In the genomic region with DNA sequence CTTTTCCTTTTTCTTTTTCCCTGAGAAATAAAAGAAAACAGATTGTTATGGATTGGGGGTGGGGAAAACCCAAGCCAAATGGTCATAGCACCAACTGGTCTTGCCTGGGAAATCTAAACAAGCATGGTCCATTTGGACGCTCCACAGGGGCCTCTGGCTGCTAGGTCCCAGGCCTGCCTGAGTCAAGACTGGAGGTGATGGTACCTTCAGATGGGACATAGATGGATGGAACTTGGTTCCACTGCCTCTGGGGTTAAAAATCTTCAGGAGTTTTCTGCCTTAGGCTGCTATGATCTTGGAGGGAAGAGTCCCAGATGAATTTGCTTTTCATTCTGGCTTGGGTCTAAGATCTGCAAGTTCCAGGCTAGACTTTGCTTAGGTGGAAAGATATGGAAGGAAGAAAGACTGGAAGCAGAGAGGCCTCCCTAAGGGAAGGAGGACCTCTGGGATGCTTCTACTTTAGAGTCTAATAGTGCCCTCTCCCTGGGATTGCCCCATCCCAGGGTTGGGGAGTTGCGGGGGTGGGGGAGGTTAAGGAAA, we compare ENCODE assay signal across 12 mouse cellular contexts. TPM values are rescaled to one million over a fixed set of nuclear protein-coding genes. Genes with fewer than 3 reads are reported as not detected.
A peak's percentile ranks its signal among the peaks of the same experiment; 100 is the strongest.
DNase-seq lines count a peak whose midpoint lies in the region; ATAC-seq and TF ChIP-seq lines count a peak whose summit lies in the region.
"Had no signal": no experiment of that assay in that cellular context is flagged by ENCODE, and none has a peak within 500 bp of the region (broad histone marks: within the 10 kb centered on the region; RNA-seq: fewer than 3 reads in every experiment).

No protein-coding gene starts in this region.

- H3K9me3 ChIP-seq in lung, embryonic 15.5 days: no peaks in the 10 kb centered on the region
- H3K9me3 ChIP-seq in hindbrain, embryonic 13.5 days: no peaks in the 10 kb centered on the region
- no peaks in the 10 kb centered on the region for H3K9me3 ChIP-seq in kidney, embryonic 15.5 days (replicated peaks)
- H3K9me3 ChIP-seq in stomach, embryonic 14.5 days (ENCODE audit: control insufficient read depth, low read depth, low read length): no peaks in the 10 kb centered on the region

- peak overlapping the region; percentile 18 for H3K4me3 ChIP-seq in lung, embryonic 15.5 days
- peak overlapping the region; percentile 57 for H3K4me3 ChIP-seq in hindbrain, embryonic 13.5 days
- H3K4me3 ChIP-seq in kidney, embryonic 15.5 days (replicated peaks): 0 out of 2 replicates have a peak overlapping the region, but pooled peaks have one; percentile 7
- peak overlapping the region; percentile 35; the same call in 1 of the 2 replicates for H3K4me3 ChIP-seq in stomach, embryonic 14.5 days (ENCODE audit: low read depth, low read length)
- no peak overlapping the region for H3K4me3 ChIP-seq in cerebellum, adult 2 months (replicated peaks; ENCODE audit: insufficient read depth, low read depth, low read length)

- H3K36me3 ChIP-seq in lung, embryonic 15.5 days: no peaks in the 10 kb centered on the region
- H3K36me3 ChIP-seq in hindbrain, embryonic 13.5 days: peaks cover 13% of the 10 kb centered on the region
- H3K36me3 ChIP-seq in kidney, embryonic 15.5 days: peaks cover 31% of the 10 kb centered on the region
- H3K36me3 ChIP-seq in stomach, embryonic 14.5 days (ENCODE audit: control insufficient read depth, insufficient read depth, low read length): peaks cover 8% of the 10 kb centered on the region; the same call in 1 of the 2 replicates

- no peak for TF ChIP-seq CTCF in cerebellum, adult 2 months (IDR thresholded peaks at IDR 0.05; ENCODE audit: borderline replicate concordance, insufficient read depth, low read depth, low read length)

- TF ChIP-seq POLR2A in cerebellum, adult 2 months (IDR thresholded peaks at IDR 0.05; ENCODE audit: borderline replicate concordance, insufficient read depth, low read length): no peak

- H3K27me3 ChIP-seq in lung, embryonic 15.5 days: peaks cover 70% of the 10 kb centered on the region
- peaks cover 69% of the 10 kb centered on the region for H3K27me3 ChIP-seq in hindbrain, embryonic 13.5 days
- H3K27me3 ChIP-seq in kidney, embryonic 15.5 days: no peaks in the 10 kb centered on the region
- H3K27me3 ChIP-seq in stomach, embryonic 14.5 days (ENCODE audit: control insufficient read depth, insufficient read depth, low read length): 0 out of 2 replicates have a peak, but pooled peaks cover 3% of the 10 kb centered on the region
- peaks cover 12% of the 10 kb centered on the region; the same call in 1 of the 2 replicates for H3K27me3 ChIP-seq in cerebellum, adult 2 months (ENCODE audit: control insufficient read depth, insufficient read depth, low read length)

- no peak for DNase-seq in lung, postnatal 14 days
- no peak for DNase-seq in cerebellum, adult 2 months
- no peak for DNase-seq in left cerebral cortex, adult 8-10 months (ENCODE audit: low spot score in 2 of 2)
- DNase-seq in right cerebral cortex, postnatal 4 days: no peak

- peak overlapping the region; percentile 70 for H3K9ac ChIP-seq in lung, embryonic 15.5 days
- peak overlapping the region; percentile 99 for H3K9ac ChIP-seq in hindbrain, embryonic 13.5 days
- H3K9ac ChIP-seq in kidney, embryonic 15.5 days: peak overlapping the region; percentile 50
- peak overlapping the region; percentile 51 for H3K9ac ChIP-seq in stomach, embryonic 14.5 days (replicated peaks; ENCODE audit: low read depth, low read length)

- peak overlapping the region; percentile 99 for H3K27ac ChIP-seq in lung, embryonic 15.5 days
- peak overlapping the region; percentile 100 for H3K27ac ChIP-seq in hindbrain, embryonic 13.5 days
- peak overlapping the region; percentile 100 for H3K27ac ChIP-seq in kidney, embryonic 15.5 days
- peak overlapping the region; percentile 100 for H3K27ac ChIP-seq in stomach, embryonic 14.5 days (ENCODE audit: low read length)
- no peak overlapping the region for H3K27ac ChIP-seq in cerebellum, adult 2 months (ENCODE audit: insufficient read depth, low read length)

- no peak for ATAC-seq in lung, embryonic 15.5 days (ENCODE audit: borderline replicate concordance, extremely low read depth, low FRiP score, low TSS enrichment)
- no peak for ATAC-seq in hindbrain, embryonic 13.5 days (ENCODE audit: low FRiP score)
- ATAC-seq in kidney, embryonic 15.5 days (replicated peaks; ENCODE audit: low FRiP score): no peak
- no peak for ATAC-seq in stomach, embryonic 14.5 days (ENCODE audit: insufficient number of reproducible peaks, insufficient read depth, low FRiP score, low read depth)

- peak overlapping the region; percentile 80 for H3K4me2 ChIP-seq in lung, embryonic 15.5 days
- H3K4me2 ChIP-seq in hindbrain, embryonic 13.5 days: peak overlapping the region; percentile 83
- H3K4me2 ChIP-seq in kidney, embryonic 15.5 days: peak overlapping the region; percentile 76
- peak overlapping the region; percentile 78 for H3K4me2 ChIP-seq in stomach, embryonic 14.5 days (replicated peaks; ENCODE audit: low read depth, low read length)

- WGBS in lung, embryonic 15.5 days: 20% methylated on average over 2 of the region's 2 CpGs
- 10% methylated on average over 2 of the region's 2 CpGs for WGBS in hindbrain, embryonic 13.5 days
- WGBS in kidney, embryonic 15.5 days: 30% methylated on average over 2 of the region's 2 CpGs
- 30% methylated on average over 2 of the region's 2 CpGs for WGBS in stomach, embryonic 14.5 days
- WGBS in cerebellum, adult 2 months: 8% methylated on average over 2 of the region's 2 CpGs

- H3K4me1 ChIP-seq in lung, embryonic 15.5 days: peaks cover 44% of the 10 kb centered on the region
- H3K4me1 ChIP-seq in hindbrain, embryonic 13.5 days (replicated peaks): peaks cover 69% of the 10 kb centered on the region
- H3K4me1 ChIP-seq in kidney, embryonic 15.5 days: peaks cover 94% of the 10 kb centered on the region
- peaks cover 45% of the 10 kb centered on the region for H3K4me1 ChIP-seq in stomach, embryonic 14.5 days (ENCODE audit: control insufficient read depth, insufficient read depth, low read length)
- no peaks in the 10 kb centered on the region for H3K4me1 ChIP-seq in cerebellum, adult 2 months (ENCODE audit: control insufficient read depth, insufficient read depth, low read length)

RNA-seq across cellular contexts. Expression of a gene that starts 7.0 kb away (rescaled TPM):
- polyA plus RNA-seq in lung, embryonic 15.5 days (2015; fragmentation: Nextera tagmentation; extraction: Ambion mirVana): 36.9 and 39.2 TPM in 2 replicates
- 38.6 and 47.2 TPM in 2 replicates for polyA plus RNA-seq in hindbrain, embryonic 13.5 days (2015; fragmentation: Nextera tagmentation; extraction: Ambion mirVana)
- polyA plus RNA-seq in kidney, embryonic 15.5 days (2015; fragmentation: Nextera tagmentation; extraction: Ambion mirVana): 45.7 and 45.9 TPM in 2 replicates
- 23.1 and 25.9 TPM in 2 replicates for polyA plus RNA-seq in stomach, embryonic 14.5 days (2014; fragmentation: Nextera tagmentation; extraction: Ambion mirVana)
- polyA plus RNA-seq in cerebellum, adult 2 months (2012; rRNA removed): 4.2 and 4.7 TPM in 2 replicates
- total RNA-seq in left cerebral cortex, adult 8-10 months (2022): not detected
- total RNA-seq: left cerebral cortex, postnatal 10 days had no signal

RNA-seq across cellular contexts. Expression of a gene that starts 20.1 kb away (rescaled TPM):
- 3.0 and 3.8 TPM in 2 replicates for polyA plus RNA-seq in lung, embryonic 15.5 days (2015; fragmentation: Nextera tagmentation; extraction: Ambion mirVana)
- polyA plus RNA-seq in hindbrain, embryonic 13.5 days (2015; fragmentation: Nextera tagmentation; extraction: Ambion mirVana): 11.9 and 14.5 TPM in 2 replicates
- 4.4 and 4.5 TPM in 2 replicates for polyA plus RNA-seq in kidney, embryonic 15.5 days (2015; fragmentation: Nextera tagmentation; extraction: Ambion mirVana)
- 3.6 and 4.7 TPM in 2 replicates for polyA plus RNA-seq in stomach, embryonic 14.5 days (2014; fragmentation: Nextera tagmentation; extraction: Ambion mirVana)
- polyA plus RNA-seq in cerebellum, adult 2 months (2012; rRNA removed): 5.4 and 5.5 TPM in 2 replicates
- not detected for total RNA-seq in left cerebral cortex, adult 8-10 months (2022)
- total RNA-seq: left cerebral cortex, postnatal 10 days had no signal

RNA-seq across cellular contexts. Expression of a gene that starts 22.3 kb away (rescaled TPM):
- polyA plus RNA-seq in lung, embryonic 15.5 days (2015; fragmentation: Nextera tagmentation; extraction: Ambion mirVana): 0.14 TPM in 1 of 2 replicates, not detected in the other
- 0.30 and 0.74 TPM in 2 replicates for polyA plus RNA-seq in hindbrain, embryonic 13.5 days (2015; fragmentation: Nextera tagmentation; extraction: Ambion mirVana)
- polyA plus RNA-seq in kidney, embryonic 15.5 days (2015; fragmentation: Nextera tagmentation; extraction: Ambion mirVana): 0.27 and 0.35 TPM in 2 replicates
- 0.22 and 0.32 TPM in 2 replicates for polyA plus RNA-seq in stomach, embryonic 14.5 days (2014; fragmentation: Nextera tagmentation; extraction: Ambion mirVana)
- 0.06 TPM in 1 of 2 replicates, not detected in the other for polyA plus RNA-seq in cerebellum, adult 2 months (2012; rRNA removed)
- total RNA-seq in left cerebral cortex, adult 8-10 months (2022): not detected
- total RNA-seq: heart, adult 8-10 months; left cerebral cortex, postnatal 10 days had no signal
- polyA plus RNA-seq: liver, embryonic 16.5 days; testis, adult 2 months had no signal

RNA-seq across cellular contexts. Expression of a gene that starts 25.2 kb away (rescaled TPM):
- 4.3 and 4.4 TPM in 2 replicates for polyA plus RNA-seq in lung, embryonic 15.5 days (2015; fragmentation: Nextera tagmentation; extraction: Ambion mirVana)
- 9.5 and 11.3 TPM in 2 replicates for polyA plus RNA-seq in hindbrain, embryonic 13.5 days (2015; fragmentation: Nextera tagmentation; extraction: Ambion mirVana)
- 6.4 and 7.1 TPM in 2 replicates for polyA plus RNA-seq in kidney, embryonic 15.5 days (2015; fragmentation: Nextera tagmentation; extraction: Ambion mirVana)
- polyA plus RNA-seq in stomach, embryonic 14.5 days (2014; fragmentation: Nextera tagmentation; extraction: Ambion mirVana): 3.5 and 3.7 TPM in 2 replicates
- 1.5 TPM in 2 replicates for polyA plus RNA-seq in cerebellum, adult 2 months (2012; rRNA removed)
- under 1 TPM in 1 of 4 experiments, not detected in 3; 0.11 TPM for total RNA-seq in left cerebral cortex, adult 8-10 months (2022)
- total RNA-seq: left cerebral cortex, postnatal 10 days had no signal

RNA-seq across cellular contexts. Expression of a gene that starts 40.1 kb away (rescaled TPM):
- 46.1 and 54.1 TPM in 2 replicates for polyA plus RNA-seq in lung, embryonic 15.5 days (2015; fragmentation: Nextera tagmentation; extraction: Ambion mirVana)
- polyA plus RNA-seq in hindbrain, embryonic 13.5 days (2015; fragmentation: Nextera tagmentation; extraction: Ambion mirVana): 196 and 216 TPM in 2 replicates
- polyA plus RNA-seq in kidney, embryonic 15.5 days (2015; fragmentation: Nextera tagmentation; extraction: Ambion mirVana): 18.8 and 20.2 TPM in 2 replicates
- 21.2 and 23.3 TPM in 2 replicates for polyA plus RNA-seq in stomach, embryonic 14.5 days (2014; fragmentation: Nextera tagmentation; extraction: Ambion mirVana)
- polyA plus RNA-seq in cerebellum, adult 2 months (2012; rRNA removed): 6.8 and 9.3 TPM in 2 replicates
- total RNA-seq in left cerebral cortex, adult 8-10 months (2022): not detected
- total RNA-seq: left cerebral cortex, postnatal 10 days had no signal
